Comparison of ENCODE assay signal across 9 mouse cellular contexts in the genomic region with DNA sequence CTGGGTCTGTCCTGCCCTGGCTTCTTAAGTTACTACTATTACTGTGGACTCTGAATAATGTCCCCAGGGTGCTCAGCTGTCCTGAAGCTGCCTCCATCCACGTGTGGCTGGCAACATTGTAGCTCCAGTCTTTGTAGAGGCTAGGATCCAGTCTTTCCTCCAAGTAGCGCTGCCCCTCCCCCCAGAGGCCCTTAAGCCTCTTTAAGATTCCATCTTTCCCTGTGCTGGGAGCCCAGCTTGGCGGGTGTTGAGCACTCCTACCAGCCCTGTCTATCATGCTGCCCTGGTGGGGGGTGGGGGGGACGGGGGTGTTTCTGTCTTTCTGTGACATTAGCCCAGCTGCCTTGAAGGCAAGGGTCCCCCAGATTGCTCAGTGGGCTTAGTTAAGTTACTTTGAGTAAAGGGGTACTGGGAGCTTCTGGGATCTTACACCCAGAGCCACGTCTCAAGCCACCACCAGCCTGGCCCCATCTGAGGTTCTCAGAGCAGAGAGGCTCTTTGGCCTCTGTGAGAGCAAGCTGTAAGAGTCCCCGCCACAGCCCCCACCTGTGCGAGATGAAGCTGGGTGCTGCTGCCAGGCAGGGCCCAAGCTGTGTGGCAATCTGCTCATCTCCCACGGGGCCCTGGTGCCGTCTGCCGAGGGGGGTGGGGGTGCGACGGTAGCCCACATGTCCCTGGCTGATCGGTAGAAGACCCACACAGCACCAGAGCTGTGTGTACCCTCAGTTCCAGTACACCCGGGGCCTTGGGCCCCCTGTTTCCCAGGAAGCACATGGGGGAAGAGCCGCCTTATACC. TPM values are rescaled to one million over a fixed set of nuclear protein-coding genes. Genes with fewer than 3 reads are reported as not detected.
DNase-seq lines count a peak whose midpoint lies in the region; ATAC-seq lines count a peak whose summit lies in the region.
"Had no signal": no experiment of that assay in that cellular context is flagged by ENCODE, and none has a peak within 500 bp of the region (broad histone marks: within the 10 kb centered on the region; RNA-seq: fewer than 3 reads in every experiment).

No protein-coding gene starts in this region.

- peak overlapping the region; percentile 36; the same call in 1 of the 2 replicates for H3K4me2 ChIP-seq in neural tube, embryonic 12.5 days (replicated peaks)
- H3K4me2 ChIP-seq in neural tube, embryonic 15.5 days: no peak overlapping the region
- H3K4me2 ChIP-seq: limb, embryonic 15.5 days had no signal

- peaks cover 26% of the 10 kb centered on the region for H3K36me3 ChIP-seq in neural tube, embryonic 12.5 days
- 0 out of 2 replicates have a peak, but pooled peaks cover 3% of the 10 kb centered on the region for H3K36me3 ChIP-seq in neural tube, embryonic 15.5 days

- 0 out of 2 replicates have a peak overlapping the region, but pooled peaks have one; percentile 26 for H3K9ac ChIP-seq in neural tube, embryonic 12.5 days
- H3K9ac ChIP-seq in neural tube, embryonic 15.5 days (replicated peaks): no peak overlapping the region
- H3K9ac ChIP-seq: limb, embryonic 15.5 days had no signal

- H3K27ac ChIP-seq in neural tube, embryonic 12.5 days: peak overlapping the region; percentile 33; the same call in 1 of the 2 replicates
- H3K27ac ChIP-seq in neural tube, embryonic 15.5 days (replicated peaks): no peak overlapping the region

- peak; percentile 52 for DNase-seq in adrenal gland, postnatal 14 days
- DNase-seq in adrenal gland, postnatal 4 days (ENCODE audit: low spot score in 2 of 2): no peak
- DNase-seq in layer of hippocampus, adult 18-20 months (ENCODE audit: low spot score in 2 of 2): peak; percentile 89 to 96
- DNase-seq in retina, postnatal 7 days (ENCODE audit: low read depth, low spot score): peak; percentile 61
- DNase-seq in ovary, postnatal 10 days (ENCODE audit: low spot score): no peak

- no peaks in the 10 kb centered on the region for H3K27me3 ChIP-seq in neural tube, embryonic 12.5 days (replicated peaks)
- no peaks in the 10 kb centered on the region for H3K27me3 ChIP-seq in neural tube, embryonic 15.5 days (replicated peaks)
- H3K27me3 ChIP-seq: limb, embryonic 15.5 days had no signal

- 65% methylated on average over 15 of the region's 15 CpGs for WGBS in neural tube, embryonic 12.5 days
- 49% methylated on average over 15 of the region's 15 CpGs for WGBS in neural tube, embryonic 15.5 days

- no peaks in the 10 kb centered on the region for H3K9me3 ChIP-seq in neural tube, embryonic 12.5 days
- no peaks in the 10 kb centered on the region for H3K9me3 ChIP-seq in neural tube, embryonic 15.5 days (replicated peaks)
- H3K9me3 ChIP-seq: limb, embryonic 15.5 days had no signal

- peaks cover 99% of the 10 kb centered on the region for H3K4me1 ChIP-seq in neural tube, embryonic 12.5 days
- H3K4me1 ChIP-seq in neural tube, embryonic 15.5 days: peaks cover 94% of the 10 kb centered on the region

- 0 out of 2 replicates have a peak, but pooled peaks have one; percentile 3 for ATAC-seq in neural tube, embryonic 12.5 days (ENCODE audit: low FRiP score, low read depth)
- no peak for ATAC-seq in neural tube, embryonic 15.5 days (ENCODE audit: low FRiP score)
- ATAC-seq in erythroid progenitor cell, adult 5-6 weeks (replicated peaks; ENCODE audit: low FRiP score, poor library complexity, severe bottlenecking): no peak

- no peak overlapping the region for H3K4me3 ChIP-seq in neural tube, embryonic 12.5 days
- no peak overlapping the region for H3K4me3 ChIP-seq in neural tube, embryonic 15.5 days (replicated peaks)
- H3K4me3 ChIP-seq: limb, embryonic 15.5 days had no signal

RNA-seq across cellular contexts. Expression of a gene that starts 31.7 kb away (rescaled TPM):
- 10.3 and 15.5 TPM in 2 replicates for total RNA-seq in adrenal gland, postnatal 14 days (2021)
- 10 to 100 TPM; 36.6 to 39.3 TPM for total RNA-seq in adrenal gland, postnatal 4 days (2021)
- polyA plus RNA-seq in neural tube, embryonic 12.5 days (2016; fragmentation: Nextera tagmentation; extraction: Ambion mirVana): 53.4 and 54.7 TPM in 2 replicates
- 15.9 and 38.9 TPM in 2 replicates for polyA plus RNA-seq in neural tube, embryonic 15.5 days (2015; fragmentation: Nextera tagmentation; extraction: Ambion mirVana)
- 1 to 10 TPM; 3.5 to 4.2 TPM for total RNA-seq in layer of hippocampus, adult 18-20 months (2021)
- total RNA-seq in erythroid progenitor cell, adult 5-6 weeks (2015; ENCODE audit: low replicate concordance): 5.8 and 31.4 TPM in 2 replicates
- 11.9 and 21.3 TPM in 2 replicates for total RNA-seq in erythroid progenitor cell, adult 5-6 weeks (2017; ENCODE audit: low replicate concordance)

Comparison
In these comparisons a context has a peak if more than half of its experiments do, and no peak if none do; other contexts are left out.
1. DNase-seq: peak in adrenal gland, postnatal 14 days (single experiment), layer of hippocampus, adult 18-20 months (2 of 2) and retina, postnatal 7 days (single experiment); none in adrenal gland, postnatal 4 days (0 of 2) and ovary, postnatal 10 days (single experiment).